Mouse (Mus musculus): ENCODE results near the gene Avp.
"Not testable (repeated sequence)": the region's sequence is repeated elsewhere in the genome, so short reads cannot be mapped to it uniquely, and the experiment has no call there.

Avp gene

DNA sequence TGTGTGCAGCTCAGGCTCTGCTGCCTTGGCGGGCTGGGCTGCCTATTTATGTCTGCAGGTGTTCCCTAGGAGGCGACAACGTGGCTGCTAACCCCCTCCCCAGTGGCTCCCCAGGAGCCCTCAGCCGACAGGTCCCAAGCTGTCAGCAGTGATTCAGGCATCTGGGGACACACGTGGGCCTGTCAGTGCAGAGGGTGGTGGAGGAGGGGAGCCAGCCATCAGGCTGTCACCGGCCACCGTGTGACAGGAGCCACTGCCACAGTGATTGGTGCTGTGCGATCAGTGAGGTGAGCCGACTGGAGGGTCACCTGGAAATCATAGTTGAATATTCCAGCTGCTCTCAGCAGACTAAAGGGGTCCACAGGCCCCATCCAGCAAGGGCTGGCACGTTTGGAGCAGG is at the start of gene Avp:
Avp (minus strand) TSS at position 3 of the 400 bp plus-strand sequence.
- DNase-seq (ENCODE audit: low read depth): no peak

DNA sequence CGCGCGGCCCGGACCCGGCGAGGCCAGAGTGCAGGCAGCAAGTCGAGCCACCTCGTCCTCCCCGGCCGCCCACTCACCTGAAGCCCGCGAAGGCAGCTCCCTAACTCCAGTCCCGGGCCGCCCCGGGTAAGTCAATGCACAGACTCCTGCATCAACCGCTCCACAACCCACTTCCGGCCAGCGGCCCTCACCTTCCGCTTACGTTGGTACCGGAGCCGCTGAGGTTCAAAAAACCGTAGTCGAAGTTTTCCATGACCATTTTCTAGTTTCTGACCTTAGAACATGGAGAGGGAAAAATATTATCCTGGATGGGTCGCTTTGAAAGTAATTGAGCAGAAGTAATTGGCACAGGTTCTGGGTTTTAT is 47.5 kb upstream of the Avp start, which contains the start of the genes Fastkd5 and Ubox5:
Fastkd5 (minus strand) TSS at position 189 of the 365 bp plus-strand sequence.
Ubox5 (minus strand) TSS at position 200 of the 365 bp plus-strand sequence.
- peak; percentile 93 for DNase-seq (ENCODE audit: low read depth)

DNA sequence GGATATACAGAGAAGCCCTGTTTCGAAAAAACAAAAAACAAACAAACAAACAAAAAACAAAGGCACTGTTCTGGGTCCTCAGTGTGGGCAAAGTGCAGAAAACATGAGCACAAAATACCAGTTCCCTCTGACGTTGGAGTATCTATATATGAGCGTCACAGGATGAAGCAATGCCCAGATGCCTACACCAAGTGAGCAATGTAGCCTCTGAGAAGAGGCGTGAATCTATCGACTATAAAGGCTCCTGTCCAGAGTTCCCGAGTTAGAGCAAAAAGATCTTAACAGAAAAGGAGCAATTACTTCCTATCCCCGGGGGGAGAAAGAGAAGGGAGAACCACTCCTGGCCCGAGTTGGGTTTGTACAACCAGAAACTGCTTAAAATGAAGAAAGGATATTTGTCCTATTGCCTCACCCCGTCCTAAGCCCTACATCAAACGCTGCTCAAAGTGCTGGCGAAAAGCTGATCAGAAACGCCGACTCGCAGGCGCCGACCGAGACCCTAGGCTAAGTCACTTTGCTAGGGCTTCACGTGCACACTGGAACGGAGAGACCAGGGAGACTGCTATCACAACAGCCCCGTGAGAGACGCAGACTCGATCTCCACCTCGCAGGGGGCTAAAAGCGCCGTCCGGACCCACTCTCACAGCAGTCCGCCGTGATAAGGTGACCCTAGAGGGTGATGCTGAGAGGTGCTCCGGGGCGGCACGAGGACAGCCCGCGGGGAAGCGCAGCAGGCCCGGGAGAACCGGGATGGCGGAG is 46.9 kb upstream of the Avp start:
- peak; percentile 48 for DNase-seq (ENCODE audit: low read depth)

DNA sequence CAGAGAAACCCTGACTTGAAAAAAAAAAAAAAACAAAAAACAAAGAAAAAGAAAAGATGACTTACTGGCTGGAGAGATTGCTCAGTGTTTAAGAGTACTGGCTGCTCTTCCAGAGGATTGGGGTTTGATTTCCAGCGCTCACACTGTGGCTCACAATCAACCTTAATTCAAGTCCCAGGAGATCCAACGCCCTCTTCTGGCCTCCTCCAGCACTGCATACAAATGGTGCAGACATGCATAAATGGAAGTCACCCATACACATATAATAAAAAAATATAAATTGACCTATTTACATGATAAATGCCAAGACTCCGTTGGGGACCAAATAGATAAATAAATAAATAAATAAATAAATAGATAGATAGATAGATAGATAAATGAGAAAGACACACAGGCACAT is 46.1 kb upstream of the Avp start:
- DNase-seq (ENCODE audit: low read depth): peak; percentile 42

DNA sequence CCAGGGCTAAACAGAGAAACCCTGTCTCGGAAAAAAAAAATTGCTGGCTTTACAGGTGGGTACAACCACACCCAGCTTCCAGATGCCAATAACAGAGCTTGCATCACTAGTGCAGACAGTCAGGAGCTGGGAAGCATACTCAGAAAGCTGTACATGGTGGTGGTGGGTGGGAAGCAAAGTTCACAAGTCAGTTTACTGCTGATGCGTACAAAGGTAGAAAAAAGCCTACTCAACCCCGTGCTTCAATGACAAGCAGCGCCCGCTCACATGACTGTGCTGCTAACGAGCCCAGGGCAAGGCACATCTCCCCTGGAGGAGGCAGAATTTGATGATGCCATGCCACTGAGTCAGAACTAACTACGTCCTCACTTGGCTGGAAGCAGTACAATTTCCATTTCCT is 36.6 kb upstream of the Avp start:
- no peak for DNase-seq (ENCODE audit: low read depth)

DNA sequence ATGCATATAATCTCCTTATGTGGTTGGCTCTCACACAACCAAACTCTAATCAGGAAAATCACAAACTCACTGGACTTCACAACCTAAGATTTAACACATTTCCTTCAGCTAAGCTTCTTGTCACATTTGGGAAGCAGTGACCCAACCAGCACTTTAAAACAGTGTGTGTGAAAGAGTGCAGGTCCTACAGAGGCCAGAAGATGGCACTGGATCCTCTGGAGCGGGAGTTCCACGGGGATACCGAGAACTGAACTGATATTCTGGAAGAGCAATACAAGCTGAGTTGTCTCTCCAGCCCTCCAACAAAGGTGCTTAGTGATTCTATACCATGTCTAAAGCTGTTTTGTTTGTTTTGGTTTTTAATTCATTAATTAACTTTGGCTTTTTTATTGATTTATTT is 30.7 kb upstream of the Avp start:
- no peak for DNase-seq (ENCODE audit: low read depth)

DNA sequence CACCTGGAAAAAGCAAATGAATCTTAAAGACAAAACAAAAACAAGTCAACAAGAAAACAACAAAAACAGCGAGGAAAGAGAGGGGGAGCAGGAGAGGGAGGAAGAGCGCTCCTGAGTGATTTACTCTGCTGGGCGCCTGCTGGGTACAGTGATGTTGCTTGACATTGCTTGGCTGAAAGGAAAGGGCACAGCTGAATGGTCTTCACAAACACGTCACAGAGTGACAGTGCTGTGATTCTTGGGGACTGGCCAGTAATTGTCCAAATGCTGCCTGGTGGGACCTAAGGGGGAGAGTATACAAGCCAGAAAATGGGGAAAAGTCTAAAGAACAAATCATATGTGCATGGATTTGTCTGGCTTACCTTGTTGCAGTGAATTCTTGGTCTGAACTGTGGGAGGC is 19.8 kb upstream of the Avp start:
- DNase-seq (ENCODE audit: low read depth): no peak

DNA sequence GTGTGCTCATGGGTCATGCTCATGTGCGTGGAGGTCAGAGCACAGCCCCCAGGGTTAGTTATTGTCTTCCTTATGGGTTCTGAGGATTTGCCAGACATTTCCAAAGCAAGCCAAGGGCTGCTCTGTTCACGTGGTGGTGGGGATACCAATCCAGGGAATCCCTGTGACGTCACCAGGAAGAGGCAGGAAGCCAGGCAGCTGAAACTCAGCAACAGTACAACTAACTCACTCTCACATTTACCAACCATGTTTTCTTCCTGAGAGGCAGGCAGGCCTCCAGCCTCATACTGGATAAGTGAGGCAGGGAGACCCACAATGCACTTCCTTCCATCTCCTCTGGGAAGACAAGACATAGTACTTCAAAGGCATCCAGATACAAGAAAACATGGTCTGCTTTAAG is 16.0 kb upstream of the Avp start:
- no peak for DNase-seq (ENCODE audit: low read depth)

DNA sequence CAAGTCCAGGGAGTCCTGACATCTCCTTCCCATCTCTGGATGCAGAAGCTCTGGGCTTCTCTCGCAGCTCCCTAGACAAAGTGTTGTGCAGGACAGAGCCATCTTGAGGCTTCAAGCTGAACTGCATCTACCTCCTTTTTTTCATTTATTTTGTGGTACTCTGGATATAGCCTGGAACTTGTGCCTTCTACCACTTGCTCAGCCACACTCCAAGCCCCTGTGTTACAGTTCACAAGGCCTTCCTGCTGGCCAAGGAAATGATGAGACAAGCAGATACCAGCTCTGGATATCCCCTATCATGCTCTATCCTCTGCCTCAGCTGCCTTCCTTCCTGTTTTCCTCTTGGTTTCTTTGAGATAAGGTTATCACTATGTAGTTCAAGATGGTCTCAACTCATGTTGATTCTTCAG is 15.3 kb upstream of the Avp start:
- peak; percentile 69 for DNase-seq (ENCODE audit: low read depth)

DNA sequence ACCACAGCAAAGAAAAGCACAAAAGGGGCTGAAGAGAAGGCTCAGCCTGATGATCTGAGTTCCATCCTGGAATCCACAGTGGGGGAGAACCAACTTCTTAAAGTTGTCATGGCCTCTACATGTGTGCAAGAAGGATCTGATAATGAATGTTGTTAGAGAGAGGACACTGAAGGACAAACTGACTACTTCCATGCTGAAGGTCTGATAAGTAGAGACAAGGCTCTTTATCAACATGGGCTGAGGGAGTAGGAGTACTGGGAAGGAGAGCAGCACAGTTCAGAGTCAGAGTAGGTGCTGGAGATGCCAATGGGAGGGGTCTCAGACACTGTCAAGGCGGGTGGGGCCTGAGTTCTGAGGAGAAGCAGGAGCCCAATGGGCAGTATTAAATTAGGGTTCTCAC is 13.2 kb upstream of the Avp start:
- DNase-seq (ENCODE audit: low read depth): no peak

DNA sequence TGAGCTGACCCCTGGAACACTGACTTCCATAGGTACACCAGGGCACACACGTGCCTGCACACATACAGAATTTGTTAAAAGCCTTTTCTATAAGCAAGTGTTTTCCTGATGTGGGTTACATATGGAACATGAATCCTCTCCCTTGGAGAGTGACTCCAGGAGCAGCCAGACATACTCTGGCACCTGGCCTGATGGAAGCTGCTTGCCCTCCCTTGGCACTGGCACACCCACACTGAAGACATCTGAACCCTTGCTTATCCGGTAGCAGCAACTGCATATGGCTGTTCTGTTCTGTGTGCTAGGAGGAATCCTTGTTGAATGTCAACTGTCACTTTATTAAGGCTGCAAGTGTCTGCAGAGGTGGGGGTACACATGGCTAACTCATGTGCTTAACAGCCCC is 8.7 kb upstream of the Avp start:
- no peak for DNase-seq (ENCODE audit: low read depth)

DNA sequence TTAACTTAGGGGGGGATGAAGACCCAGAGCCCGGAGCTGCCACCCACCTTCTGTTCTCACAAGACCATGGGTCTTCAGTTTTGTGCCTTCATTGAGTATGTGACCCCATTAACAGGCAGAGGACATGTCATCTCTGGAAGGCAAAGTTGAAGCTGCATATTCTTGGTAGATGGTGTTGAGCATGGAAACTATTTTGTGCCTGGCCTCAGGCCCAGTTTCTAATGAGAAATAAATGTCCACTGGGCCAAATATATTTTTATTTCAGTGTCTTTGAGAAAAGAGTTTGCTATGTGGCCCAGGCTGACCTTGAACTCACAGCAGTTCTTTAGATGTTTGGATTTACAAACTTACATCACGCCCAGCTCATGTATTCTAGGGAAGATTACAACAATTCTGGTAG is 7.4 kb upstream of the Avp start:
- peak; percentile 29 for DNase-seq (ENCODE audit: low read depth)

DNA sequence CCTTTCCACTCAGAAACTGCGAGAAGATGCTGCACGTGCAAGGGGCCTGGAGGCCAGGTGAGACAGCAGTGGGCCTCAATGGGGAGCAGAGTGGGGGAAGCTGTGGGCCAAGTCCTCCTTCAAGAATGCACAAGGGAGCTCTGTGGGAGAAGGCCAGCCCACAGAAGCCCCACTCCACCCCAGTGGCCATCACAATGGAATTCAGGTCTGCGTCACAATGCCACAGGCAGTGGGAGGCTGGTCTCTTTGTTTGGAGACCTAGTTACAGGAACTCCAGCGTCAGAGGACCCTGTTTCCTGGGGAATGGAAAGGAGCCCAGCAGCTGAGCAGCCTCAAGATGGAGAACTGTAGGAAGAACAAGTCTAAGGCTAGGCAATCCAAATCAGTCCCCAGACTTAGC is 6.8 kb upstream of the Avp start:
- DNase-seq (ENCODE audit: low read depth): no peak

DNA sequence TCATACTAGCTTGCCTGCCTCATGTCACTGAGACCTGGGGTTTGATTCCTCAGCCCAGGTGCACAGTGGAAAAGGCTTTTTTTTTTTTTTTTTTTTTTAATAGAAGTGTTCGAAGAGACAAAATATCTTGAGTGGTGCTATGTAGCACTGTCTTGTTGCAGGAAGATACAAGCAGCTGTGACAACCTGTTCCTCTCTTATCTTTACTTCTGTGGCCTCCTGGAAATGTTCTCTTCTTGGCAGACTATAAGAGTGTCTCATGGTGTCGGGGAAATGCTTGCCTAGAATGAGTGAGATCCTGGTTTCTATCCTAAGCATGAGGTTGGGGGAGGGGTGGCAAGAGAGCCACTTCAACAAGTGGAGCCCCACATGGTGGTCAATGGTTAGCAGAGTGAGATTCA is 6.0 kb upstream of the Avp start:
- no peak for DNase-seq (ENCODE audit: low read depth)

DNA sequence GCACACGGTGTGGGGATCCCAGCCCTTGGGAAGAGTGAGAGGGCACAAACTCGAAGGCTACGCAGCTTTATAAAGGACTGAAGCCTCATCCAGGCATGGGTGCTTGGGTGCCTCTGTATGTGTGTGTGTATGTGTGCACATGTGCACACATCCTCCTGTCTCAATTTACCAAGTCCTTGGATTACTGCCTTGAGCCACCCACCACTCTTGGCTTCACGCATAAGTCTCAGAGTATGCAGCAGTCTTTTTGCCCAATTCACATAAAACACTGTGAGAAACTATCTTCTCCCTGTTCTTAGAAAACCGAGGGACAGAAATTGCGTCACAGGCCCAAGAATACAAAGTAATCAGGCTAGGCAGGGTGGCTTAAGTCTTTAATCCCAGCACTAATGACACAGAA is 3.7 kb upstream of the Avp start:
- DNase-seq (ENCODE audit: low read depth): no peak

DNA sequence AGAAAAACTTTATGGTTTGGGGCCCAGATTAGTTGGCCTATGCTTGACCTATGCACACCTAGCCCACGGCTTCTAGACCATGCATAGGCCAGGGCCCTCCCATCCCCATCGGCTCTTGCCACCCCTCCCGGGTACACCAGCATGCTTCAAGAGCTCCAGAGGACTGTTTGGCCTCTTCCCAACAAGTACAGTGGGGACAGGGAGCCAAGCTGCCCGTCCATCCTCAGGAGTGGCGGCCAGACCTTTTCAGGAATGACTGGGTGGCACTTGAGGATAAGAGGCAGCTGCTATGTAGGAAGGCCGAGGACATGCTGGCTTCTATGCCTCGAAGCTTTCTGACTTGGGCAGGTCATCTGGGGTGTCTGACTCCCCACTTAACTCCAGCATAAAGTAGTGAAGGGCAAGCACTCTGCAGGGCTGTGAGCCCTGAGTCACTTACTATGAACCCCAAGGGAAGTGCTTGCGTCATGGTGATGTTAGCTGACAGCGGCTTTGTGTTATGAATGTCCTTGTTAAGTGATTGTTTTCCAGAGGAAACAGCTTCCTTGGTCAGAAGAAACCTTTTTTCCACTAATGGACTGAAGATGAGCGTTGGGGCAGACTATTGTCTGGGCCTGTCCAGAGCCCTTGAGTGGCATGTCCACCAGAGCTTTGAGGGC is 1.7 kb upstream of the Avp start:
- peak; percentile 53 for DNase-seq (ENCODE audit: low read depth)

DNA sequence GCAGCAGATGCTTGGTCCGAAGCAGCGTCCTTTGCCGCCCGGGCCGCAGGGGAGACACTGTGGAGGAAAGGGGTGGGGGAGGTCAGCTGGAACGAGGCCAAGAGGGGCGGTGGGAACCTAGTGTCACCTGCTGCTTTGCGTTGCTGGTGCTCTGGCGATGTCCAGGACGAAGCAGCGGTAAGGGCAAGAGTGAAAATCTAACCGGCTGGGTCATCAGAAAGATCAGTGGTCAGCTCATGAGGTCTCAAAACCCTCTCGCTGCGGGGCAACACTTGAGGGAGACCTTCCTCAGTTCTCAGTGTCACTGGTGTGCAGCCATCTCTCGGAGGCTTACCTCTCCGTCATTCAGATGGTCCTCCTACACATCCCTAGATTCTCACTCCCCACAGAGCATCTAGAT is 1.2 kb downstream of the Avp start:
- no peak for DNase-seq (ENCODE audit: low read depth)

DNA sequence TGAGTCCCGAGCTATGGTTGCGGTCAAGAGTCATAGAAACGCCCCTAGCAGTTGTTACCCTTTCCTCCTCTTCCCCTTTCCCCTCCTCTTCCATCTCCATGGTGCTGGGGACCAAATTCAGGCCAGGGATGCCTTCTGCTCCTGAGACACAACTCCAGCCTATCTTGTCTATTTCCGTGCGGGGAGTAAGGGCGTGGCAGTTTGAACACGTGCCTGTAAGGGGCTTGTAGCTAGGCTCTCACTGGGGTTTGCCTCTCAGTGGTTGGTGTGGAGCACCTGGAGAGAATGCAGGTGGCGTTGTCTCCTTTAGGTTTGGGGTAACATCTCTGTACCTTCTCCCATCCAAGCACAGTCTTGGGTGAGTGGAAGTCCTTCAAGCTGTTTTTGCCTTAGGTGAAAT is 2.6 kb downstream of the Avp start:
- DNase-seq (ENCODE audit: low read depth): no peak

DNA sequence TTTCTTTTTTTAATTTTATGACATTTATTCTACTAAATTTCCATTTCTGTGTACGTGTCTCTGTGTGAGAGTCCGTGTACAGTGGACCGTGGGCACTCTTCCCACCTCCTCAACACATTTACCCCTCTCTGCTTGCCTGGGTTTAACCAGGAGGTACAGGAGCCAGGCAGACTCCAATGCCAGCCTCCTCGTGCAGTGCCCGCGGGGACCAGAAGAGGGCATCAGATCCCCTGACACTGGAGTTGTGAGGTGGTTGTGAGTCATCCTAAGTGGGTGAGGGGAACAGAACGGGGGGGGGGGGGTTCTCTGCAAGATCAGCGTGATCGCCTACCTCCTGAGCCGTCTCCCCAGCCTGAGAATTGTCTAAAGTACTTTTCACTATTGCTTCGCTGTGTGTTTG is 4.2 kb downstream of the Avp start:
- DNase-seq (ENCODE audit: low read depth): peak; percentile 89

DNA sequence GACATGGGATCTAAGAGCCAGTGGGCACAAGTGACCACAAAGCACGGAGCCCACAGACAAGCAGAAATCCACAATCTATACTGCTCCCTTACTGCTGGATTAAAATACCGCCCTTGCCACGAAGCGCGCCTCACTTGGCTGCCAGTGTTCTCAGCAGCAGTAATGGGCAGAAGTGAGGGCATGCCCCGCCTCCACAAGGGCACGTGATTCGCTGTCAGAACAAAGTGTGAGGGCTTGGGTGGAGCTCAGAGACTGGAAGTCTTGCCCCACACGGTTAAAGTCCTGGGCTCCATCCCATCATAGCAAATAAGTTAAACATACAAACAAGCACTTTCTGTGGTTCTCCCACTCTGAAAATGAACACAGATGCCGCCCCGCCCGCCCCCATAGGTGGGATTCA is 4.7 kb downstream of the Avp start:
- peak; percentile 77 for DNase-seq (ENCODE audit: low read depth)

DNA sequence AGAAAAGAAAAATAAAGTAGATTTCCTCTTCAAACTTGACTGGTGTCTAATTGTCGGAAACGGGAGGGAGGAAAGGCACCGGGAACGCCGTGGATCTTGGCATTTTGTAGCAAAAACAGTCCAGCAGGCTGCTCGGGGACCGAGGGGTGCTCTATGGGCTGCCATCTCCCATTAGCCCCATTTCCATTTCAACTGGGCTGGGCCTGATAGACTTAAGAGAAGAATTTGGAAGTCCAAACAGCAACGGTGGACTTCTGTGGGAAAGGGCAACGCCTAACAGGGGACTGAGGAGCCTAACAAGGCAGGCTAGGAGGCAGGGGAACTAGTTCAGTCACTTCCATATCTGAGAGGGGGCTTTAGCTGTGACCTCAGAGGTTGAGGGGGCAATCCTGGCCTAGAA is 5.3 kb downstream of the Avp start:
- DNase-seq (ENCODE audit: low read depth): no peak

DNA sequence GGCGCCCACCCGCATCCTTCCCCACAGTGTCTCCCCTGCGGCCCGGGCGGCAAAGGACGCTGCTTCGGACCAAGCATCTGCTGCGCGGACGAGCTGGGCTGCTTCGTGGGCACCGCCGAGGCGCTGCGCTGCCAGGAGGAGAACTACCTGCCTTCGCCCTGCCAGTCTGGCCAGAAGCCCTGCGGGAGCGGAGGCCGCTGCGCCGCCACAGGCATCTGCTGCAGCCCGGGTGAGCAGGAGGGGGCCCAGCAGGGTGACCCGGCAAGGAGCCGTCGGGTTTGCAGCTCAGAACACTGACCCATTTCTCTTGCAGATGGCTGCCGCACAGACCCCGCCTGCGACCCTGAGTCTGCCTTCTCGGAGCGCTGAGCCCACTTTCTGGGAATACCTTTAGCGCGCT is 5.8 kb downstream of the Avp start:
- not testable (repeated sequence) for DNase-seq (ENCODE audit: low read depth)

DNA sequence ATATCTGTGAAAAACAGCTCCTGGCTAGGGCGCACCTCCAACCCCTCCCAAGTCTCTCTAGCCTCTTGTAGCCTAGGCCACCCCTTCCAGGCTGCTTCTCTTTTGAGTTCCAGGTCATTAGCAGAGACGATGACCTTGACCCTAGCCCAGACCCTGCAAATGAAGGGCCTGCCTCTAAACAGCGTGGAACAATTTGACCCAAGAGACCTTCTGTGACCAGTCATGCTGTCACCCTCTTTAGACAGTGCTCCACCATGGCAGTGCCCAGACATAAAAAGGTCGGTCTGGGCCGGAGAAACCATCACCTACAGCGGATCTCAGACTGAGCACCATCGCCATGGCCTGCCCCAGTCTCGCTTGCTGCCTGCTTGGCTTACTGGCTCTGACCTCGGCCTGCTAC is 6.5 kb downstream of the Avp start, which contains the start of gene Oxt:
Oxt (plus strand) TSS at position 301 of the 400 bp plus-strand sequence.
- no peak for DNase-seq (ENCODE audit: low read depth)

DNA sequence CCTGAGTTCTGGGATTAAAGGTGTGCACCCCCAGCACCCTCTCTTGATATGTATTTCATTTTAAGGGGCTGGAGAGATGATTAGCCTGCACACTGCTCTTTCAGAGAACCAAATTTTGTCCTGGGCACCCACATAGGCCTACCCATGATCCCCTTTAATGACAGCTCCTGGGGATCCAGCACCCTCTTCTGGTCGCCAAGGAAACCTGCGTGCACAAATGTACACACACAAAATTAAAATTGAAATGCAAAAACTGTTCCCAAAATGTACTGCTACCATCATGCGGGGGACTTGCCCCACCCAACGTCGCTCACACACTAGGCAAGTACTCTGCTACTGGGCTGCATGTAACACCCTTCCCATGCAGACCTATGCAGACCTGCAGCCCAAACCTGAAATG is 7.4 kb downstream of the Avp start:
- DNase-seq (ENCODE audit: low read depth): no peak

Data from NIH3T3 (cell line).